Mouse (Mus musculus): ENCODE data around the gene Prickle2.

Prickle2 gene

GRCm38 (mm10) chr6:92425901-92426300 is 280.1 kb downstream of the Prickle2 start:
- in situ Hi-C loops (cut with MboI; ENCODE audit: low pct_unique_long_range_greater_than_20kb in 1 of 2, low sequenced_read_pairs in 2 of 2, unreplicated experiment in 1 of 2), result no loop called here

- in situ Hi-C loops (cut with MboI; ENCODE audit: low pct_unique_long_range_greater_than_20kb in 1 of 2, low sequenced_read_pairs in 2 of 2, unreplicated experiment in 1 of 2), result no loop called here
Measured at GRCm38 (mm10) chr6:92425476-92425875, 280.5 kb downstream of the Prickle2 start.

- in situ Hi-C loops (cut with MboI; ENCODE audit: low pct_unique_long_range_greater_than_20kb in 1 of 2, low sequenced_read_pairs in 2 of 2, unreplicated experiment in 1 of 2), result no loop called here
Measured at GRCm38 (mm10) chr6:92424991-92425390, 281.0 kb downstream of the Prickle2 start.

- in situ Hi-C loops (cut with MboI; ENCODE audit: low pct_unique_long_range_greater_than_20kb in 1 of 2, low sequenced_read_pairs in 2 of 2, unreplicated experiment in 1 of 2), result no loop called here
Measured at GRCm38 (mm10) chr6:92422286-92422685, 283.7 kb downstream of the Prickle2 start.

GRCm38 (mm10) chr6:92420106-92420505 is 285.8 kb downstream of the Prickle2 start:
- in situ Hi-C loops (cut with MboI; ENCODE audit: low pct_unique_long_range_greater_than_20kb in 1 of 2, low sequenced_read_pairs in 2 of 2, unreplicated experiment in 1 of 2), result no loop called here

GRCm38 (mm10) chr6:92415405-92415755 is 290.6 kb downstream of the Prickle2 start:
- in situ Hi-C loops (cut with MboI; ENCODE audit: low pct_unique_long_range_greater_than_20kb in 1 of 2, low sequenced_read_pairs in 2 of 2, unreplicated experiment in 1 of 2), result no loop called here

GRCm38 (mm10) chr6:92414478-92415404 is 291.2 kb downstream of the Prickle2 start:
- in situ Hi-C loops (cut with MboI; ENCODE audit: low pct_unique_long_range_greater_than_20kb in 1 of 2, low sequenced_read_pairs in 2 of 2, unreplicated experiment in 1 of 2), result no loop called here

DNA sequence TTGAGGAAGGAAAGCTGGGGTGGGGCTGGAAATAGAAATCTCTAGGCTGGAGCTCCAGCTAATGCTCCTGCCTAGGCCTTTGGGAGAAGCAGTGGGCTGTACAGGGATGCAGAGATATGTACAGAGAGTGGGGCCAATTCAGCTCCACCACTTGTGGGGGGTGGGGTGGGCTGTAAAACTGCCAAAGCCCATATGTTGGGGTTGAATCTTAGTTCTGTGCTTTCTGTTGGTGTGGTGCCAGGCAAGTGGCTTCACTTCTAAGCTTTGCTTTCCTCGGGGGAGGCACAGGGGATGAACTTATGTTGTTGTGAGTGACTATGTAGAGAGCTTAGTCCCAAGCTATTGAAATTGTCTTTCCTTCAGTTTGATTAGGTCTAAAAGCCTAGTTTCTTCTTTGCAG is 292.0 kb downstream of the Prickle2 start:
- in situ Hi-C loops (cut with MboI; ENCODE audit: low pct_unique_long_range_greater_than_20kb in 1 of 2, low sequenced_read_pairs in 2 of 2, unreplicated experiment in 1 of 2), result no loop called here

DNA sequence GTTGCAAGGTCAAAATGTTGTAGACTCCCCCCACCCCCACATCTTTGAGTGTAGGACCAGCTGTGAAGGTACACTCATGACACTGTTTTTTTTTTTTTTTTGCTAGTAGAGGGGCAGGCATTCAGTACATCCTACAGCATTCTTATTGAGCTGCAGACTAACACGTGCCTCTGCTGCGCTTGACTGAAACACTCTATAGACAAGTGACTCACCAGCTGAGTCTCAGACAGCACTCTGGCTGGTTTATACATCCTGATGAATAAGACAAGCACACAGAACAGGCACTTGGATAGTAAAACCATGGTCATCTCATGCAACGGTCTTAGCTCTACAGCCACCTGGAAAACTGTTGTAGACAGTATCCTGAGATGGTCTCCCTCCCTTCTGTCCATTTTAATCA is 296.2 kb downstream of the Prickle2 start:
- in situ Hi-C loops (cut with MboI; ENCODE audit: low pct_unique_long_range_greater_than_20kb in 1 of 2, low sequenced_read_pairs in 2 of 2, unreplicated experiment in 1 of 2), result no loop called here

DNA sequence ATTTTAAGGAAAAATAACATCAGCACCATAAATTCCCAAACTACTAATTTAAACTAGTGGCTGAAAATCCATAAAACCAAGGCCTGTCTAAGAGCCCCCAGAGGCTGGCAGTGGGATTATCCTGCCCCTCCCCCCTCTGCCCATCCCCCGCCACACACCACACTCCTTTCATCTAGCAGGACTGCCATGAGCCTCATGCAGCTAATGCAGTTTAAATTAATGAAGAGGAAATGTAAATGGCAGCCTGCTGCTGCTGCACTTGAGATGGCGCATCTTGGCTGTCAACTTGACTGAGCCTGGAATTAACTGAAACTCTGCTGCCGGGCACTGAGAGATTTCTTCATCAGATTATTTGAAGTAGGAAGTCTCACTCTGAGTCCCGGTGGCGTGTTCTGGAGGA is 298.7 kb downstream of the Prickle2 start:
- in situ Hi-C loops (cut with MboI; ENCODE audit: low pct_unique_long_range_greater_than_20kb in 1 of 2, low sequenced_read_pairs in 2 of 2, unreplicated experiment in 1 of 2), result no loop called here

DNA sequence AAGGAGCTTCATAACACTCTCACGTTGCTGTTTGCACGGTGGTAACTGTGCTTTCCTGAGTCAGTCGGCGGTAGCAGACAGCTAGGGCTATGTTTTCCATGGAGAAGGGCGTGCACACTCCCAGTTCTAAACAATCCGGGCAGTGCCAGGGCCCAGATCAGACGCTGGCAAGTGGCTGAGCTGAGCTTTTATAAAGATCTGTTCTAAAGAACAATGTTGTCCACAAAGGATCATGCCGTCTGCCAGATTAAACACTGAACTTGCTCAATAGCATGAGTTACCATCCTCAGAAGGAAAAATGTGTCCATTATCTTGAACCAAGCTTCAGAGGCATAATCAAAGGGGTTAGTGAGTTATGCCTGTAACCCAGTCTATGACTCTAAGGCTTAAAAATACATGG is 300.4 kb downstream of the Prickle2 start:
- in situ Hi-C loops (cut with MboI; ENCODE audit: low pct_unique_long_range_greater_than_20kb in 1 of 2, low sequenced_read_pairs in 2 of 2, unreplicated experiment in 1 of 2), result no loop called here

- in situ Hi-C loops (cut with MboI; ENCODE audit: low pct_unique_long_range_greater_than_20kb in 1 of 2, low sequenced_read_pairs in 2 of 2, unreplicated experiment in 1 of 2), result no loop called here
Measured at GRCm38 (mm10) chr6:92397876-92398275, 308.1 kb downstream of the Prickle2 start.

GRCm38 (mm10) chr6:92395556-92395955 is 310.4 kb downstream of the Prickle2 start:
- in situ Hi-C loops (cut with MboI; ENCODE audit: low pct_unique_long_range_greater_than_20kb in 1 of 2, low sequenced_read_pairs in 2 of 2, unreplicated experiment in 1 of 2), result no loop called here

DNA sequence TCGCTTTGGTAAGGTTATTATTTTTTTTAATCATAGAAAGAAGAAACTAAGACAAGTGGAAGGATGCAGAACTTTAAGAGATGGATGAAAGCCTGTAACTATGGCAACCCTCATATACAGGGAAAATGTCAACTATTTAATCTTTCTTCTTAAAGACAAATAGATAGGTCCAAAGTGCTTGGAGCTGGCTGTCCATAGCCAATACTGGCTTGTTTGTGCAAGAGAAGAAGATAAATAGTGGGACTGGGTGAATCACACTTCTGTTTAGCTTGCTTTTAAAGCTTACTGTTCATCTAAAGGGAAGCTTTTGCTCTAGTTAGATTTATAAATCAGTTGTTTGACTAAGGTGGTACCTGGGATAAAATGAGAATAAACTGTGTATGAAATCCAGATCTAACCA is 310.8 kb downstream of the Prickle2 start:
- in situ Hi-C loops (cut with MboI; ENCODE audit: low pct_unique_long_range_greater_than_20kb in 1 of 2, low sequenced_read_pairs in 2 of 2, unreplicated experiment in 1 of 2), result no loop called here

GRCm38 (mm10) chr6:92394628-92395027 is 311.3 kb downstream of the Prickle2 start:
- in situ Hi-C loops (cut with MboI; ENCODE audit: low pct_unique_long_range_greater_than_20kb in 1 of 2, low sequenced_read_pairs in 2 of 2, unreplicated experiment in 1 of 2), result no loop called here

- in situ Hi-C loops (cut with MboI; ENCODE audit: low pct_unique_long_range_greater_than_20kb in 1 of 2, low sequenced_read_pairs in 2 of 2, unreplicated experiment in 1 of 2), result no loop called here
Measured at GRCm38 (mm10) chr6:92390321-92390720, 315.6 kb downstream of the Prickle2 start.

- in situ Hi-C loops (cut with MboI; ENCODE audit: low pct_unique_long_range_greater_than_20kb in 1 of 2, low sequenced_read_pairs in 2 of 2, unreplicated experiment in 1 of 2), result no loop called here
Measured at GRCm38 (mm10) chr6:92388681-92389080, 317.3 kb downstream of the Prickle2 start.

DNA sequence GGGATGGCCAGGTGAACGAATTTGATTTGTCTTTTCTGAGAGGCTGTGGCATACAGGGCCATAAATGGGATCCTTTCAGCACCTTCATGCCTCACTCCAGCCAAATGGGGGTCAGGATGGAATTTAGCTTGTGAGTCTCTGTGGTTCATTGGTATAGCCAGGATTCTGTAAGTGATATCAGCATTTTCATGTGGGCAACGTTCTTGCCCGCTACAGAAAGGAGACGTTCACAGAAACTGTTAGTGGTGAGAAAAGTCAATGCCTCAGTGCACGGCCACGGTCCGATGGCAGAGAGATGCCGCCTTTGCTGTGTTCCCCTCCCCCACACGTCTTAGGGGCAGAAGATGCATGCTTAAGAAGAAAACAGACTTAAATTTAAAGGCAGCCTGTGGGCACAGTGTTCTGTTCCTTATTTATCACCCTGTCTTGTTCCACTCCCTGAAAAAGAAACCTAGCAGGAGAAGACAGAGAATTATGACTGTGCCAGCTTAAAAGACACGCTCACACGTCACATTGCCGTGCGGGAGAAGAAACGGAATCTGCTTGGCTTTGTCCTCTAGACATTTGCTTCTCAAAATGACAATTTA is 322.7 kb downstream of the Prickle2 start:
- in situ Hi-C loops (cut with MboI; ENCODE audit: low pct_unique_long_range_greater_than_20kb in 1 of 2, low sequenced_read_pairs in 2 of 2, unreplicated experiment in 1 of 2), result no loop called here

DNA sequence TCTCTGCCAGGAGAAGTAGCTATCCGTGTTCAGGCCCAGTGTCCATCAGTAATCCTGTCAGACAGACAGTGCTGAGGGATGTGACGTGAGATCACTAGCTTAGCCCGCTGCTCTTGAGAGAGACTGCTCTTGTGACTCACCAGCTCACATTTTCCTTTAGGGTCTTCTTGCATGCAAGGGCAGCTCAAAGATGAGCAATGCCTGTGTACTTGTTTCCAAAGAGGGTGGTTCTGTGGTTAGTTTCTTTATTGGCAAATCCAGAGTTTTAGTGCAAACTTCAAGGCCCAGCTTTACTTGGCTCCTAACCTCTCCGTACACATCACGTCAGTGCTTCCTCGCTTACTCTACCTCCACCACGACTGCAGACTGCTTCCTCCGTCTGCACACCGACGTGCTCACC is 324.9 kb downstream of the Prickle2 start:
- in situ Hi-C loops (cut with MboI; ENCODE audit: low pct_unique_long_range_greater_than_20kb in 1 of 2, low sequenced_read_pairs in 2 of 2, unreplicated experiment in 1 of 2), result no loop called here

- in situ Hi-C loops (cut with MboI; ENCODE audit: low pct_unique_long_range_greater_than_20kb in 1 of 2, low sequenced_read_pairs in 2 of 2, unreplicated experiment in 1 of 2), result no loop called here
Measured at GRCm38 (mm10) chr6:92374826-92375225, 331.1 kb downstream of the Prickle2 start.
